Mouse (Mus musculus): ENCODE data around the gene Plxna4.

Gene Plxna4

DNA sequence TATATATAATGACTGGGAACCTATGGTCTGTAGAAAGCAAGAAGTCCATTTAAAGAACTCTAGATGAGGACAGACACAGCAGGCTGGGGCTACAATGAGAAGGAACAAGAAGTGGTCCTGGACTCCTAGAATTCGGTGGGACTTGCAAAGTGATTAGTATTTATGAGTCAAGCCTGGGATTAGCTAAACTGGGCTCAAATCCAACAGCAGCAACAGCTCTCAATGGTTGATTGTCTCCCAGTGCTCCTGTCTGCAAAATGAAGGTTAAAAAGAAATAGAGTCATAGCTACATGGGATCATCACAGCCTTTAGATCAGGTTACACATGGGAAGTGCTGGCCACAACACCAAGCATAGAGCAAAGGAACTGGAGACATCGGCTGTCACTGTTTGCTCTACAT lies 148.6 kb downstream of the Plxna4 start:
- Histone ChIP-seq H3K27me3 (ENCODE audit: insufficient read depth, low read length) (no peaks in the 10 kb centered on the region), H3K36me3 (ENCODE audit: insufficient read depth, low read length) (no peaks in the 10 kb centered on the region), H3K4me3 (replicated peaks; ENCODE audit: low read length) (no peak overlapping the region), H3K9me3 (ENCODE audit: low read length) (0 out of 2 replicates have a peak, but pooled peaks cover 3% of the 10 kb centered on the region), H3K4me1 (replicated peaks; ENCODE audit: low read depth, low read length) (no peaks in the 10 kb centered on the region)
- no peak for TF ChIP-seq POU5F1 (IDR thresholded peaks at IDR 0.05; ENCODE audit: borderline replicate concordance, low read length)
- TF ChIP-seq NANOG (IDR thresholded peaks at IDR 0.05; ENCODE audit: borderline replicate concordance, low read length) = no peak
- no peak for TF ChIP-seq CTCF (conservative IDR thresholded peaks at IDR 0.05; ENCODE audit: low read length)

DNA sequence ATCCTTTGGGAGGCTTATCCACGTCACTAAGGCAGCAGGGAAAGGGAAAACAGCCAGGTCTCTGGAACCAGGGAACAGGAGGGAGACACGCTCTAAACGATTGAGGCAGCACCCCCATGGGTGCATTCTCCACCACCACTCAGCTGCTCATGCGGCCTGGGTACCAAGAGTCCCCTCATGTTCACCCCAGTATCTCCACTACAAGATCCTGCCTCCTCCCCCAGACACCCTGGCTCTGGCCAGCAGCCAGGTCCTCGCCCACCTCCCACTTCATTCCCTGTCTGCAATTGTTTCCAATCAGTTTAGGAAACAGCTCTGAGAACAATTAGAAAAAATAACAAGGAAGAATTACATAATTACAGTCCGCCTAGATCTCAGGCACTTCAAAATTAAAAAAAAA lies 150.8 kb downstream of the Plxna4 start:
- no peak overlapping the region for H3K4me3 ChIP-seq (replicated peaks; ENCODE audit: low read length)
- no peaks in the 10 kb centered on the region for H3K4me1 ChIP-seq (replicated peaks; ENCODE audit: low read depth, low read length)
- H3K27me3 ChIP-seq (ENCODE audit: insufficient read depth, low read length) = peaks cover 3% of the 10 kb centered on the region; the same call in 1 of the 2 replicates
- TF ChIP-seq CTCF (conservative IDR thresholded peaks at IDR 0.05; ENCODE audit: low read length) (no peak), NANOG (IDR thresholded peaks at IDR 0.05; ENCODE audit: borderline replicate concordance, low read length) (no peak), POU5F1 (IDR thresholded peaks at IDR 0.05; ENCODE audit: borderline replicate concordance, low read length) (no peak)
- H3K9me3 ChIP-seq (ENCODE audit: low read length) = 0 out of 2 replicates have a peak, but pooled peaks cover 3% of the 10 kb centered on the region
- no peaks in the 10 kb centered on the region for H3K36me3 ChIP-seq (ENCODE audit: insufficient read depth, low read length)

DNA sequence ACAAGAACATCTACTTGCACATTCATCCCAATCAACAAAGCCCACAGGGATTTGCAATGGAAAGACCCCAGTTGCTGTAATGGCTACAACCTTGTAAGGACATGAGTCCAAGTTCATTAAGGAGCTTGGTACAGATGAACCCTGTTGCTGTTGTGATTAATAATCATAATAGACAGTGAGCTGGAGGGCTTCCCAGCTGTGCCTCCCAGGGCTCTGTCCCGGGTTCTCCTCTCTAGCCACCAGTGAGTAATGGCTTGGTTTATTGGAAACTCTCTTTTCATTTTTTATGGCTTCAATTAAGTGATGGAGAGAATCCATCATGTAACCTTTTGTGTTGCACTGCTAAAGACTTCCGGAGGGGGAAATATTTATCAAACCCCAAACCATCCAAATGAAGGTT lies 164.9 kb downstream of the Plxna4 start:
- TF ChIP-seq POU5F1 (IDR thresholded peaks at IDR 0.05; ENCODE audit: borderline replicate concordance, low read length) (no peak), NANOG (IDR thresholded peaks at IDR 0.05; ENCODE audit: borderline replicate concordance, low read length) (no peak), CTCF (conservative IDR thresholded peaks at IDR 0.05; ENCODE audit: low read length) (no peak)
- Histone ChIP-seq H3K9me3 (ENCODE audit: low read length) (no peaks in the 10 kb centered on the region), H3K4me3 (replicated peaks; ENCODE audit: low read length) (no peak overlapping the region), H3K36me3 (ENCODE audit: insufficient read depth, low read length) (no peaks in the 10 kb centered on the region), H3K4me1 (replicated peaks; ENCODE audit: low read depth, low read length) (no peaks in the 10 kb centered on the region), H3K27me3 (ENCODE audit: insufficient read depth, low read length) (no peaks in the 10 kb centered on the region)

DNA sequence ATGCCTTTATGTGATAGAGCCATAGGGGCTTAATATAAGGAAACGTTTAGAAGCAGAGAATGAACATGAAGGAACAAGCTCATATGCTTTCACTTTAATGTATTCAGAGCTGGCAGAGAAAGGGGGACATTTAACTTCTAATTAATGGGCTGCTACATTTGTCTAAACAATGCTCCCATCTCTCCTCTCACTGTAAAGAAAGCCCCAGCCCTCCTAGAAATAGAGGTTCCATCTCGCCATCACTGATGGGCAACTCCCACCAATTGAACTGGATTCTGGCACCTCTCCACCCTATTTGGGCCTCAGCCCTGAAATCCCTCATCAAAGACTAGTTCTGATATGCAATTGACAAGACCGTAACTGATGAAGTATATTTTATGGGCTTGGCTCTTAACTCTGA lies 167.4 kb downstream of the Plxna4 start:
- H3K27me3 ChIP-seq (ENCODE audit: insufficient read depth, low read length) = no peaks in the 10 kb centered on the region
- TF ChIP-seq CTCF (conservative IDR thresholded peaks at IDR 0.05; ENCODE audit: low read length) (no peak), NANOG (IDR thresholded peaks at IDR 0.05; ENCODE audit: borderline replicate concordance, low read length) (no peak), POU5F1 (IDR thresholded peaks at IDR 0.05; ENCODE audit: borderline replicate concordance, low read length) (no peak)
- no peaks in the 10 kb centered on the region for H3K36me3 ChIP-seq (ENCODE audit: insufficient read depth, low read length)
- no peaks in the 10 kb centered on the region for H3K9me3 ChIP-seq (ENCODE audit: low read length)
- no peak overlapping the region for H3K4me3 ChIP-seq (replicated peaks; ENCODE audit: low read length)
- no peaks in the 10 kb centered on the region for H3K4me1 ChIP-seq (replicated peaks; ENCODE audit: low read depth, low read length)

DNA sequence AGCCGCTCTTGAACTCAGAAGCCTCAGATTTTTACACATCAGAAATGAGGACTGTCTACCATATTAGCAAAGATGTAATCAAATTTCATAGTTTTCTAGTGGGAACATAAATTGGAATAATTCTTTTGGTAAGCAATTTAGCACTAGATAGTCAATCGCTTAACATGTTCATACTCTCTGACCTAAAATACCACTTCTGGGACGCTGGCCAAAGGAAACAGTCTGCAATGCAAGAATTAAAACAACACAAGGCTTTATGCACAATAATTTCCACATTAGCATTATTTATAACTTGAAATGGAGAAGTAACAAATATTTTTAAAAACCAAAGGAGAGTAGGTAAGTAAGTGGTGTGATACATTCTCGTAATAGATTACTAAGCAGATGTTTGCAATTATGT lies 170.6 kb downstream of the Plxna4 start:
- H3K4me3 ChIP-seq (replicated peaks; ENCODE audit: low read length) = no peak overlapping the region
- H3K27me3 ChIP-seq (ENCODE audit: insufficient read depth, low read length) = no peaks in the 10 kb centered on the region
- H3K9me3 ChIP-seq (ENCODE audit: low read length) = no peaks in the 10 kb centered on the region
- no peaks in the 10 kb centered on the region for H3K4me1 ChIP-seq (replicated peaks; ENCODE audit: low read depth, low read length)
- no peak for TF ChIP-seq POU5F1 (IDR thresholded peaks at IDR 0.05; ENCODE audit: borderline replicate concordance, low read length)
- no peak for TF ChIP-seq NANOG (IDR thresholded peaks at IDR 0.05; ENCODE audit: borderline replicate concordance, low read length)
- no peaks in the 10 kb centered on the region for H3K36me3 ChIP-seq (ENCODE audit: insufficient read depth, low read length)

DNA sequence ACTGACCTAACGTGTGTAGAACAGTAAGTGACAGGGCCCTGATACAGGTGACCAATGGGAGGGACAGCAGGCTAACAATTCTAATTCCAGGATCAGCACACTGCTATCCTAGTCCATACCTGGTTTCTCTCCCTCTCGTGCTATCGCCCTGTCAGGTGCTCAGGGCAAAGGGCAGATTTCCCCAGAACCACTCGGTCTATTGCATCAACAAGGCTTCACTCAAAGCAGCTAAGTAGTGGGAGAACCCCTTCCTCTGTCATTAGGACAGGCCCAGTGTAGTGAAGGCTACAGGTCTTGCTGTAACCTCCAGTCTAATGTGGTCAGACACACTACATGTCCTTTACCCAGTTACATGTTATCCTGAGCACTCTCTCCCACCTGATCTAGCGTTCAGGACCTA lies 176.7 kb downstream of the Plxna4 start:
- Histone ChIP-seq H3K4me3 (replicated peaks; ENCODE audit: low read length) (no peak overlapping the region), H3K36me3 (ENCODE audit: insufficient read depth, low read length) (no peaks in the 10 kb centered on the region), H3K4me1 (replicated peaks; ENCODE audit: low read depth, low read length) (no peaks in the 10 kb centered on the region), H3K9me3 (ENCODE audit: low read length) (no peaks in the 10 kb centered on the region), H3K27me3 (ENCODE audit: insufficient read depth, low read length) (no peaks in the 10 kb centered on the region)
- no peak for TF ChIP-seq CTCF (conservative IDR thresholded peaks at IDR 0.05; ENCODE audit: low read length)

DNA sequence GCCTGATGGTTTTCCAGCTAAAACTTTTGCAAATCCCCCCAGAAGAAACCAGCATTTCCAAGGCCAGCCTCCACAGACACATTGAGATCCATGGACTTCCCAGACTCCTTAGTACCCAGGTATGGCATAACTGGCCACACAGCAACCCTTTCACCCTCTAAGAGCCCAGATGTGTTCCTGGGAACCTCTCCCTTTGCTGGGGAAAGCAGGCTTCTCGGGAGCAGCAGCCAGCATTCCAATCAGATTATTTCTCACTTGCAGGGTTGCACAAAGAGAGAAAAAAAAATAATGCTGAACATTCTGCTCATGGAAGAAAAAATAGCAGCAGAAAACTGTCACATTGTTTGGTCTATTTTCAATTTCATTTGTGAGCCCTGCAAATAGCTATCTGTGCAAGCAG lies 178.4 kb downstream of the Plxna4 start:
- H3K9me3 ChIP-seq (ENCODE audit: low read length) = no peaks in the 10 kb centered on the region
- TF ChIP-seq CTCF (conservative IDR thresholded peaks at IDR 0.05; ENCODE audit: low read length) = no peak
- TF ChIP-seq POU5F1 (IDR thresholded peaks at IDR 0.05; ENCODE audit: borderline replicate concordance, low read length) = no peak
- no peak for TF ChIP-seq NANOG (IDR thresholded peaks at IDR 0.05; ENCODE audit: borderline replicate concordance, low read length)
- no peaks in the 10 kb centered on the region for H3K36me3 ChIP-seq (ENCODE audit: insufficient read depth, low read length)
- H3K4me1 ChIP-seq (replicated peaks; ENCODE audit: low read depth, low read length) = no peaks in the 10 kb centered on the region
- no peaks in the 10 kb centered on the region for H3K27me3 ChIP-seq (ENCODE audit: insufficient read depth, low read length)
- no peak overlapping the region for H3K4me3 ChIP-seq (replicated peaks; ENCODE audit: low read length)

DNA sequence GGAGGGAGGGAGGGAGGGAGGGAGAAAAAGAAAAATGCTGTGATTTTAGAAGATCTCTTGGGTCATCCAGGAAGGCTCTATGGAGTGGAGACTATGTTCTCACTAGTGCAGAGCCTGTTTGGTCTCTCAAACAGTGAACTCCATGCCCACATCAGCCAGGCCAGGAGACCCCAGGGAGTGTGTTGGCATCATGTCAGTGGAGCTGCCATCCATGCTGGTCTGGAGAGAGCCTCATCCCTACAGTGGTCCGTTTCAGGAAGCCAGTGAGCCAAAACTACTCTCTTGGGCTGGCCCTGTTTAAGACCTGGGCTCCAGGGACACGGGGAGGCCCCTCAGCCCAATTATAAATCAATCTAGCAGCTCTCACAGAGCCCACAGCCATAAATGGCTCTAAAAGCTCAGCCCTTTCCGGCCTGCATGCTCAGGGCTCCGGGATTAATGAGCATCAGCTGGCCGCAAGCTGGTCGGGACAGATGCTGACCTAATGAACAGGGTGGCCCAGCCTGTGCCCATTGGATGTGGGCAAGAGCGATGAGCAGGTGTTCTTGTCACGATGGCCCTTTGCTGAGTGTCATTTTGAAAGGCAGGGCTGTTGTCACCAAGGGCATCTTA lies 180.3 kb downstream of the Plxna4 start:
- Histone ChIP-seq H3K36me3 (ENCODE audit: insufficient read depth, low read length) (no peaks in the 10 kb centered on the region), H3K27me3 (ENCODE audit: insufficient read depth, low read length) (no peaks in the 10 kb centered on the region), H3K9me3 (ENCODE audit: low read length) (no peaks in the 10 kb centered on the region), H3K4me3 (replicated peaks; ENCODE audit: low read length) (no peak overlapping the region), H3K4me1 (replicated peaks; ENCODE audit: low read depth, low read length) (no peaks in the 10 kb centered on the region)
- no peak for TF ChIP-seq CTCF (conservative IDR thresholded peaks at IDR 0.05; ENCODE audit: low read length)
- no peak for TF ChIP-seq POU5F1 (IDR thresholded peaks at IDR 0.05; ENCODE audit: borderline replicate concordance, low read length)
- no peak for TF ChIP-seq NANOG (IDR thresholded peaks at IDR 0.05; ENCODE audit: borderline replicate concordance, low read length)

All from E14TG2a.4 (cell line).